Mouse (Mus musculus): Measurements from ENCODE around the gene Cnksr2. TPM values are rescaled to one million over a fixed set of nuclear protein-coding genes. Genes with fewer than 3 reads are reported as not detected.

Cnksr2 gene
- not detected in 2 replicates for polyA plus RNA-seq (2012; rRNA removed)

DNA sequence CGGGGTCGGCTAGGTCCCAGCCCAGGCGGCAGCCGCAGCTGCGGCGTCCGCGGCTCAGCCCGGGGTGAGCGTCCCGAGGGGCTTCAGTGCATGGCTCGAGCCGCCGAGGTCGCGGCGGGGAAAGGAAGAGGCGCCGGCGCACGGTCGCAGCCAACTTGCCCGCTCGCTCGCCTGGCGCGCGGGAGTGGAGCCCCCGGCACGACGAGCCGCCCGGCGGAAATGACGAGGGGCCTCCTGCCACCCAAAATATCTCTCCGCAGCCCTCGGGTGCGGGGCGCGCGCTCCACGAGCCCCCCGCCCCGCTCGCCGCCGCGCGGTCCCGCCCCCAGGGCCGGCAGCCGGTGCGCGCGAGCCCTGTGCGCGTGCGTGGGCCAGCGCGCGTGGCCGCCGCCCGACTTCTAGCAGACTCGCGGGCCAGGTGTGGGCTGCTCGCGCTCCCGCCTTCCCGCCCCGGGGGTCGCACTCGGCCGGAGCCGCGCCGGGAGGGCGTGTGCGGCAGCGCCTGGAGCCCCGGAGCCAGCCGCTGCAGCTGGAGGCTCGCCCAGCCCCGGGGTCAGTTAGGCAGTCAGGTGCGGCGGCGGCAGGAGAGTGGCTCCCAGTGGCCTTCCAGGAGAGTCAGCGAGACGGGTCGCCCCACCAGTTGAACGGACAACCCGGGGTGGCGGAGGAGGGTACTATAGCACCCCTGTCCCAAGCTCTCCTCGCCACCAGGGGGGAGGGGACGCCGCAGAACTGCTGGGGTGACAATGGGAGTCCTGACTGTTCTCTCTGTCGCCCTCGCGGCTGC is at the start of gene Cnksr2:
Gene Cnksr2, minus strand, starts transcription at position 238 of the 787 bp plus-strand sequence.
- H3K27ac ChIP-seq (ENCODE audit: insufficient read depth, low read length): no peak within 1 kb of the TSS
- DNase-seq (ENCODE audit: low read depth in 1 of 2, low spot score in 2 of 2): no peak
- TF ChIP-seq CTCF (IDR thresholded peaks at IDR 0.05; ENCODE audit: extremely low read depth, insufficient read depth, insufficient read length, insufficient replicate concordance) (no peak), POLR2A (IDR thresholded peaks at IDR 0.05; ENCODE audit: low read depth, low read length) (no peak)
- no peaks in the 10 kb centered on the region for H3K4me1 ChIP-seq (ENCODE audit: control insufficient read depth, insufficient read depth, insufficient read length)
- 41% methylated on average over 95 of the region's 99 CpGs for WGBS
- H3K4me3 ChIP-seq (ENCODE audit: extremely low read depth, insufficient read depth, insufficient read length): 0 out of 2 replicates have a peak within 1 kb of the TSS, but pooled peaks have one; percentile 18
- peaks cover 1% of the 10 kb centered on the region; the same call in 1 of the 2 replicates for H3K27me3 ChIP-seq (ENCODE audit: control insufficient read depth, insufficient read depth, low read length)
- no peaks in the 10 kb centered on the region for H3K36me3 ChIP-seq (ENCODE audit: control insufficient read depth, insufficient read depth, low read length)

DNA sequence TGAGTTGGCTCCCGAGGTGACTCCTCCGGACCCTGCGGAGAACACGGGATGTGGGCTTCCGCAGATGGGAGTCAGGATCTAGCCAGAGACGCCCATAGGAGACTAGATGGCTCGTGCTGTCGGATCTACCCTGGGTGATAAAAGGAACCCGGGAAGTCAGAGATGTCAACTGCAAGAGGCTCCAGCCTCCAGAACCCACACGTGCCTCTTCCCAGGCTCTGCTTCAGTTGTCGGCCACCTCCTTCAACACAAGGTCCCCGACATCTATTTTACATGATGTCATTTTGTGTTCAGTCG is 698 bp upstream of the Cnksr2 start:
- H3K36me3 ChIP-seq (ENCODE audit: control insufficient read depth, insufficient read depth, low read length): no peaks in the 10 kb centered on the region
- H3K4me3 ChIP-seq (ENCODE audit: extremely low read depth, insufficient read depth, insufficient read length): no peak overlapping the region
- no peaks in the 10 kb centered on the region for H3K4me1 ChIP-seq (ENCODE audit: control insufficient read depth, insufficient read depth, insufficient read length)
- 31% methylated on average over 13 of the region's 13 CpGs for WGBS
- H3K27ac ChIP-seq (ENCODE audit: insufficient read depth, low read length): no peak overlapping the region
- no peak for DNase-seq (ENCODE audit: low read depth in 1 of 2, low spot score in 2 of 2)
- peaks cover 1% of the 10 kb centered on the region; the same call in 1 of the 2 replicates for H3K27me3 ChIP-seq (ENCODE audit: control insufficient read depth, insufficient read depth, low read length)
- TF ChIP-seq CTCF (IDR thresholded peaks at IDR 0.05; ENCODE audit: extremely low read depth, insufficient read depth, insufficient read length, insufficient replicate concordance) (no peak), POLR2A (IDR thresholded peaks at IDR 0.05; ENCODE audit: low read depth, low read length) (no peak)

DNA sequence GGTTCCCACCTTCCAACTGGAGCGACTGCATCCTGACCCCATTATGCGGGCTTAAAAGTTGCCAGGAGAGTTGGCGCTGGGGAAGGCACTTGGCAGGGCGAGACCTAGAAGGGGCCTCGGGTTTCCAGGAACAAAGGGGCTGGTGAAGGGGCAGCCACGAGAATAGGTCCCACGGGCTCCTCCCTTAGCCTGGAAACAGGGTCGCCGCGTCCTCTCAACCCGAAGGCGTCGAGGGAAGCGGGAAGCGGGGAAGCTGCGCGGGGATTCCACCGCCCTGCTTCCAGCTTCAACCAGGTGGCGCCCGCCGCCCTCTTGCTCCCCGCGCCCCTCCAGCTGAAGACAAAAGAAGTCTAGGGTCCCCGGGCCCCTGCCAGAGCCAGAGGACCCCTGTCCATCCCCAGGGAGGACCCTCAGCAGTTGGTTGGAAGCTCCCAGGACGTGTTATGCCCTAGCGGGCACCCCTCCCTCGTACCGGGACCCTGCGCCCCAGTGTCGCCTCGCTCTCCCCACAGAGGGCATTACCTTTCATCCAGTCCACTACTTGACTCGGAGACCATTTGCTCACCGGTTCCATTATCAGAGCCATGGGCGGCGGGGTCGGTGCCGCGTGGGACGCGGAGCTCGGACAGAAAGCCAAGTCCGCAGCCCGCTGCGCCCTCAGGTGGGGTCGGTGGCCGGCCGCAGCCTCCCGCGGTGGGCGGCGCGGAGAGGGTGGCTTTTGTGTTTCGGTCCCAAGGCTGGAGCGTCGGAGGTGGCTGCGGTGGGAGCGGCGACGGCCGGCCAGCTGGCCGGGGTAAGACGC is 638 bp downstream of the Cnksr2 start:
- no peak for TF ChIP-seq POLR2A (IDR thresholded peaks at IDR 0.05; ENCODE audit: low read depth, low read length)
- WGBS: 33% methylated on average over 62 of the region's 62 CpGs
- no peaks in the 10 kb centered on the region for H3K4me1 ChIP-seq (ENCODE audit: control insufficient read depth, insufficient read depth, insufficient read length)
- peaks cover 1% of the 10 kb centered on the region; the same call in 1 of the 2 replicates for H3K27me3 ChIP-seq (ENCODE audit: control insufficient read depth, insufficient read depth, low read length)
- 0 out of 2 replicates have a peak overlapping the region, but pooled peaks have one; percentile 18 for H3K4me3 ChIP-seq (ENCODE audit: extremely low read depth, insufficient read depth, insufficient read length)
- DNase-seq (ENCODE audit: low read depth in 1 of 2, low spot score in 2 of 2): no peak
- H3K27ac ChIP-seq (ENCODE audit: insufficient read depth, low read length): no peak overlapping the region
- H3K36me3 ChIP-seq (ENCODE audit: control insufficient read depth, insufficient read depth, low read length): no peaks in the 10 kb centered on the region

DNA sequence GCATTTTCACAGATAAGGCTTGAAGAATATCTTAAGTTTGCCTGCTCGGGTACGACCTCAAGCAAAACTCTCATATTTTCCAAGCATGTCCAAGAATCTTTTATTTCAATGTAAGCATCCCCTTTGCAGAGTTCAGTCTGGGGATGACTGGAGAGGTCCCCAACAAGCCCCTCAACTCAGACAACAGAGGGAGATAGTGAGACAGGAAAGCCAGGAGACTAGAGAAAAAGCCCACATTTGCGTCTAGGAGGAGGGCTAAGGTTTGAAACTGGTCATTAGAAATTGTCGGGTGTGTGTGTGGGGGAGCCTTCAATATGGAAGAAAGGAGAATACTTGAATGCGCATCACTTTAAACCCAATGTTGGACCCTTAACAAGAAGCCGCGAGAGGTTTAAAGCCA is 1.4 kb downstream of the Cnksr2 start:
- no peak for DNase-seq (ENCODE audit: low read depth in 1 of 2, low spot score in 2 of 2)
- TF ChIP-seq CTCF (IDR thresholded peaks at IDR 0.05; ENCODE audit: extremely low read depth, insufficient read depth, insufficient read length, insufficient replicate concordance) (no peak), POLR2A (IDR thresholded peaks at IDR 0.05; ENCODE audit: low read depth, low read length) (no peak)
- Histone ChIP-seq H3K27me3 (ENCODE audit: control insufficient read depth, insufficient read depth, low read length) (peaks cover 1% of the 10 kb centered on the region; the same call in 1 of the 2 replicates), H3K4me1 (ENCODE audit: control insufficient read depth, insufficient read depth, insufficient read length) (no peaks in the 10 kb centered on the region), H3K36me3 (ENCODE audit: control insufficient read depth, insufficient read depth, low read length) (no peaks in the 10 kb centered on the region), H3K27ac (ENCODE audit: insufficient read depth, low read length) (no peak overlapping the region), H3K4me3 (ENCODE audit: extremely low read depth, insufficient read depth, insufficient read length) (no peak overlapping the region)
- 31% methylated on average over 7 of the region's 7 CpGs for WGBS

DNA sequence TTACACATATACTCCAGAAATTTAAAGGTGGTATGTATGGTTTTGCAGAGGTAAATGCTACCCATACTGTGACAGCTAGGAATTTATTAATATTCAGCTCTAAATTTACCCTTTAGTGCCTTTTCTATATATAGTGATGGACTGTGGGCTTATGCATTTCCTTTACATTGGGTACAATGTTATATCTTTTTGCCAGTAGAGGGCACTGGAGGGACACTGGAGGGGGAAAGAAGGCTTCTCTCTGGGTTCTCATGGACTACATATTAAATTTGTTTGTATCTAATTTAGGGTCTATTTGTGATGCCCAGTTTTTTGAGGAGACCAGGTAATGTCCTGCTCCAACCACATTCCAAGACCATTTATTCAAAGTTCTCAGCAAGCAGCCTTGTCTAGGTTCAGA is 91.4 kb downstream of the Cnksr2 start:
- H3K27ac ChIP-seq (ENCODE audit: insufficient read depth, low read length): no peak overlapping the region
- TF ChIP-seq POLR2A (IDR thresholded peaks at IDR 0.05; ENCODE audit: low read depth, low read length) (no peak), CTCF (IDR thresholded peaks at IDR 0.05; ENCODE audit: extremely low read depth, insufficient read depth, insufficient read length, insufficient replicate concordance) (no peak)
- DNase-seq (ENCODE audit: low read depth in 1 of 2, low spot score in 2 of 2): no peak

DNA sequence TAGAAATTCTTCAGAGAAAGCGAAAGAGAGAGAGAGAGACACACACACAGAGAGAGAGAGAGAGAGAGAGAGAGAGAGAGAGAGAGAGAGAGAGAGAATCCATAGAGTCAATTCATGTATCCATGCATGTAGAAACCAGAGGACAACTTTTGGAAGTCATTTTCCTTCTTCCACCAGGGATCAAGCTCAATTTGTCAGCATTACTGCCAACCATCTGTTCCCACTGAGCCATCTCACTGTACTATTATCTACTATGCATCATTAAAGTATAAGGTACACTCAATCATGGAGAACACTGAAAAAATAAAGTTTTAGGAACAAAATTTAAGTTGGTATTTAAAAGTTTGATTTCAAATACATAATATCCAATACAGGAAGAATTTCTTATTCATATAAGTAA is 93.8 kb downstream of the Cnksr2 start:
- no peak for DNase-seq (ENCODE audit: low read depth in 1 of 2, low spot score in 2 of 2)
- WGBS: 71% methylated on average over 1 of the region's 1 CpGs
- Histone ChIP-seq H3K4me3 (ENCODE audit: extremely low read depth, insufficient read depth, insufficient read length) (no peak overlapping the region), H3K27ac (ENCODE audit: insufficient read depth, low read length) (no peak overlapping the region), H3K4me1 (ENCODE audit: control insufficient read depth, insufficient read depth, insufficient read length) (no peaks in the 10 kb centered on the region), H3K36me3 (ENCODE audit: control insufficient read depth, insufficient read depth, low read length) (no peaks in the 10 kb centered on the region), H3K27me3 (ENCODE audit: control insufficient read depth, insufficient read depth, low read length) (no peaks in the 10 kb centered on the region)
- TF ChIP-seq CTCF (IDR thresholded peaks at IDR 0.05; ENCODE audit: extremely low read depth, insufficient read depth, insufficient read length, insufficient replicate concordance) (no peak), POLR2A (IDR thresholded peaks at IDR 0.05; ENCODE audit: low read depth, low read length) (no peak)

More for the DNA sequence above, 91.4 kb downstream of the Cnksr2 start:
- Histone ChIP-seq H3K27me3 (ENCODE audit: control insufficient read depth, insufficient read depth, low read length) (no peaks in the 10 kb centered on the region), H3K4me1 (ENCODE audit: control insufficient read depth, insufficient read depth, insufficient read length) (no peaks in the 10 kb centered on the region), H3K36me3 (ENCODE audit: control insufficient read depth, insufficient read depth, low read length) (no peaks in the 10 kb centered on the region), H3K4me3 (ENCODE audit: extremely low read depth, insufficient read depth, insufficient read length) (no peak overlapping the region)

DNA sequence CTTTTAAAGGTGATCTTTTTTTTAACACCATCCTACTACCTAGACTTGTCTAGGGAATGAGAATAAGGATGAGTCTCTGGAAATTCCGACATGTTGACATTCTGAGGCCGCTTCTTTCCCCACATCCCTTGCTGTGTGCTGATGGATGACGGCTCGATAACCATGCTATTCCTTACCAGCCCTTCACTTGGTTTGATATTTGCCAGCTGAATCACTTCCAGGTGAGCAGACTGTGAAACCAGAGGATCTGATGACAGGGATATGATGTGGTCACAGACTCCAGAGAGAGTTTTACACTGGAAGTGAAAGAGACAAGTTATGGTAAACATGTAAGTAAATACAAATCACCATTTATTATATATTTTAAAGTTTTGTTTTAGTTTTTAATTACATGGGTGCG is 98.0 kb downstream of the Cnksr2 start:
- Histone ChIP-seq H3K4me3 (ENCODE audit: extremely low read depth, insufficient read depth, insufficient read length) (no peak overlapping the region), H3K27ac (ENCODE audit: insufficient read depth, low read length) (no peak overlapping the region), H3K27me3 (ENCODE audit: control insufficient read depth, insufficient read depth, low read length) (no peaks in the 10 kb centered on the region), H3K36me3 (ENCODE audit: control insufficient read depth, insufficient read depth, low read length) (no peaks in the 10 kb centered on the region), H3K4me1 (ENCODE audit: control insufficient read depth, insufficient read depth, insufficient read length) (no peaks in the 10 kb centered on the region)
- DNase-seq (ENCODE audit: low read depth in 1 of 2, low spot score in 2 of 2): no peak
- no peak for TF ChIP-seq POLR2A (IDR thresholded peaks at IDR 0.05; ENCODE audit: low read depth, low read length)
- TF ChIP-seq CTCF (IDR thresholded peaks at IDR 0.05; ENCODE audit: extremely low read depth, insufficient read depth, insufficient read length, insufficient replicate concordance): no peak
- 88% methylated on average over 5 of the region's 5 CpGs for WGBS
